Mouse (Mus musculus): Measurements from ENCODE around the gene Gm10134. TPM values are rescaled to one million over a fixed set of nuclear protein-coding genes. Genes with fewer than 3 reads are reported as not detected.

Gene Gm10134
- total and polyA plus RNA-seq, 2 experiments: not detected

- Histone ChIP-seq H3K9ac (ENCODE audit: low read depth, low read length) (no peak overlapping the region), H3K27ac (replicated peaks; ENCODE audit: insufficient read depth, low read depth, low read length) (0 out of 2 replicates have a peak overlapping the region, but pooled peaks have one; percentile 23)
- DNase-seq (ENCODE audit: extremely low read depth, low read depth, low spot score): no peak
Observed at GRCm38 (mm10) chr2:28535650-28536049, 29.8 kb downstream of the Gm10134 start.

GRCm38 (mm10) chr2:28536166-28536565, 30.3 kb downstream of the Gm10134 start:
- 0 out of 2 replicates have a peak overlapping the region, but pooled peaks have one; percentile 3 for H3K27ac ChIP-seq (replicated peaks; ENCODE audit: insufficient read depth, low read depth, low read length)

More at GRCm38 (mm10) chr2:28535650-28536049, 29.8 kb downstream of the Gm10134 start:
- 67% methylated on average over 7 of the region's 7 CpGs for WGBS
- H3K79me2 ChIP-seq (ENCODE audit: control insufficient read depth, insufficient read depth, low read length): no peaks in the 10 kb centered on the region
- no peak for TF ChIP-seq POLR2A (IDR thresholded peaks at IDR 0.05; ENCODE audit: extremely low read depth, insufficient read depth, low read length)
- TF ChIP-seq CTCF (IDR thresholded peaks at IDR 0.05; ENCODE audit: low read depth, low read length): no peak
- H3K4me3 ChIP-seq (ENCODE audit: insufficient read depth, low read depth, low read length): no peak overlapping the region
- H3K27me3 ChIP-seq (ENCODE audit: control insufficient read depth, insufficient read depth, low read length): no peaks in the 10 kb centered on the region
- H3K4me1 ChIP-seq (ENCODE audit: control insufficient read depth, insufficient read depth, low read length): 0 out of 2 replicates have a peak, but pooled peaks cover 4% of the 10 kb centered on the region
- H3K36me3 ChIP-seq (ENCODE audit: control insufficient read depth, insufficient read depth, low read length): no peaks in the 10 kb centered on the region

GRCm38 (mm10) chr2:28536766-28537633, 31.1 kb downstream of the Gm10134 start:
- no peaks in the 10 kb centered on the region for H3K27me3 ChIP-seq (ENCODE audit: control insufficient read depth, insufficient read depth, low read length)
- 0 out of 2 replicates have a peak, but pooled peaks cover 4% of the 10 kb centered on the region for H3K4me1 ChIP-seq (ENCODE audit: control insufficient read depth, insufficient read depth, low read length)
- no peaks in the 10 kb centered on the region for H3K79me2 ChIP-seq (ENCODE audit: control insufficient read depth, insufficient read depth, low read length)
- no peak overlapping the region for H3K4me3 ChIP-seq (ENCODE audit: insufficient read depth, low read depth, low read length)
- peak overlapping the region; percentile 3; the same call in 1 of the 2 replicates for H3K27ac ChIP-seq (replicated peaks; ENCODE audit: insufficient read depth, low read depth, low read length)
- 77% methylated on average over 11 of the region's 11 CpGs for WGBS
- DNase-seq (ENCODE audit: extremely low read depth, low read depth, low spot score): no peak
- H3K36me3 ChIP-seq (ENCODE audit: control insufficient read depth, insufficient read depth, low read length): no peaks in the 10 kb centered on the region
- no peak overlapping the region for H3K9ac ChIP-seq (ENCODE audit: low read depth, low read length)
- no peak for TF ChIP-seq POLR2A (IDR thresholded peaks at IDR 0.05; ENCODE audit: extremely low read depth, insufficient read depth, low read length)

More at GRCm38 (mm10) chr2:28536166-28536565, 30.3 kb downstream of the Gm10134 start:
- Histone ChIP-seq H3K27me3 (ENCODE audit: control insufficient read depth, insufficient read depth, low read length) (no peaks in the 10 kb centered on the region), H3K9ac (ENCODE audit: low read depth, low read length) (no peak overlapping the region), H3K4me3 (ENCODE audit: insufficient read depth, low read depth, low read length) (no peak overlapping the region), H3K4me1 (ENCODE audit: control insufficient read depth, insufficient read depth, low read length) (0 out of 2 replicates have a peak, but pooled peaks cover 4% of the 10 kb centered on the region), H3K79me2 (ENCODE audit: control insufficient read depth, insufficient read depth, low read length) (no peaks in the 10 kb centered on the region), H3K36me3 (ENCODE audit: control insufficient read depth, insufficient read depth, low read length) (no peaks in the 10 kb centered on the region)
- DNase-seq (ENCODE audit: extremely low read depth, low read depth, low spot score): no peak
- TF ChIP-seq CTCF (IDR thresholded peaks at IDR 0.05; ENCODE audit: low read depth, low read length) (no peak), POLR2A (IDR thresholded peaks at IDR 0.05; ENCODE audit: extremely low read depth, insufficient read depth, low read length) (no peak)
- WGBS: 57% methylated on average over 4 of the region's 4 CpGs

- Histone ChIP-seq H3K4me3 (ENCODE audit: insufficient read depth, low read depth, low read length) (no peak overlapping the region), H3K27me3 (ENCODE audit: control insufficient read depth, insufficient read depth, low read length) (no peaks in the 10 kb centered on the region), H3K36me3 (ENCODE audit: control insufficient read depth, insufficient read depth, low read length) (no peaks in the 10 kb centered on the region), H3K4me1 (ENCODE audit: control insufficient read depth, insufficient read depth, low read length) (0 out of 2 replicates have a peak, but pooled peaks cover 4% of the 10 kb centered on the region), H3K27ac (replicated peaks; ENCODE audit: insufficient read depth, low read depth, low read length) (no peak overlapping the region), H3K9ac (ENCODE audit: low read depth, low read length) (no peak overlapping the region), H3K79me2 (ENCODE audit: control insufficient read depth, insufficient read depth, low read length) (no peaks in the 10 kb centered on the region)
- DNase-seq (ENCODE audit: extremely low read depth, low read depth, low spot score): no peak
- WGBS: 76% methylated on average over 4 of the region's 4 CpGs
- TF ChIP-seq CTCF (IDR thresholded peaks at IDR 0.05; ENCODE audit: low read depth, low read length): no peak
- TF ChIP-seq POLR2A (IDR thresholded peaks at IDR 0.05; ENCODE audit: extremely low read depth, insufficient read depth, low read length): no peak
Observed at GRCm38 (mm10) chr2:28537634-28537920, 31.7 kb downstream of the Gm10134 start.

- no peak overlapping the region for H3K9ac ChIP-seq (ENCODE audit: low read depth, low read length)
- H3K79me2 ChIP-seq (ENCODE audit: control insufficient read depth, insufficient read depth, low read length): no peaks in the 10 kb centered on the region
- TF ChIP-seq CTCF (IDR thresholded peaks at IDR 0.05; ENCODE audit: low read depth, low read length): no peak
- no peak for DNase-seq (ENCODE audit: extremely low read depth, low read depth, low spot score)
- 90% methylated on average over 8 of the region's 8 CpGs for WGBS
- no peak overlapping the region for H3K27ac ChIP-seq (replicated peaks; ENCODE audit: insufficient read depth, low read depth, low read length)
- no peaks in the 10 kb centered on the region for H3K36me3 ChIP-seq (ENCODE audit: control insufficient read depth, insufficient read depth, low read length)
- no peaks in the 10 kb centered on the region for H3K27me3 ChIP-seq (ENCODE audit: control insufficient read depth, insufficient read depth, low read length)
- no peak overlapping the region for H3K4me3 ChIP-seq (ENCODE audit: insufficient read depth, low read depth, low read length)
- 0 out of 2 replicates have a peak, but pooled peaks cover 2% of the 10 kb centered on the region for H3K4me1 ChIP-seq (ENCODE audit: control insufficient read depth, insufficient read depth, low read length)
Observed at GRCm38 (mm10) chr2:28537995-28538816, 32.3 kb downstream of the Gm10134 start.
